Mouse (Mus musculus): Measurements from ENCODE around the gene Kcnj10. TPM values are rescaled to one million over a fixed set of nuclear protein-coding genes. Genes with fewer than 3 reads are reported as not detected.

Gene Kcnj10
- polyA plus RNA-seq, 1 experiment from 2014 or later = 0.05 TPM

DNA sequence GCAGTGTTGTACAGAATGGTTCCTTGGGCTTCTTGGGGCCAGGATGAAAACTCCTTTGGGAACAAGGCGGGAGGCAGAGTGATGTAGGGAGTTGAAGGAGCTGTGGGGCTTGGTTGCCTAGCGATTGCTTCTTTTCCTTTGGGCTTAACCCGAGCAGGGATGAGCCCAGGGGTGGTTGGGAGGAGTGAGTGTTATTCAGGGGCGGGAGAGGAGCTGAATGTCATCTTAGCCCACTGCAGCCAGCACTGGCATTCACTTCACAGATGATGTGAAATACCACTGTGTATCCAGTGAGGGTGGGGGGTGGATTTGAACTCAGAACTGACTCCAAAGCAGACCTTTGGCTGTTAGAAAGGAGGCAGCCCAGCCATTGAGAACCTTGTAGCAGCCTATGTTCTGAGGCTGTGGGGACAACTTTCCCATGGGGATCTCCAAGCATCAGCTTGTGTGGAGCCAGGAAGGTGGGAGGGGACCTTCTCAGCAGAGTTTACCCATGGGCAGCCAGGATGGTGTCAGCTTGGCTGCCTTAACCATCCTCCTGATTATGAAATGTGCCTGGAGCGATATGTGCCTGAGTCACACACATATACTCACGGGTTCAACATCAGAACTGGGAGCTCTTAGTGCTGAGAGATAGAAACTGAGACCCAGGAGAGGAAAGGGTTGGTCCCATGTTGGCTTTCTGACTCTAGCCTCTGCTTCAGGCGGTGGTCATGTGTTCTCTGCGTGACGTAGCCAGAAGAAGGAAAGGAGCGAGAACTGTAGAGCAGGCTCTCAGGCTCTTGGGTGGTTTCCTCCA is 27.2 kb upstream of the Kcnj10 start:
- Histone ChIP-seq H3K4me1 (peaks cover 37% of the 10 kb centered on the region), H3K4me2 (no peak overlapping the region; the same call in 1 of the 2 replicates), H3K36me3 (peaks cover 18% of the 10 kb centered on the region), H3K9me3 (no peaks in the 10 kb centered on the region), H3K27me3 (no peaks in the 10 kb centered on the region), H3K27ac (no peak overlapping the region), H3K9ac (no peak overlapping the region), H3K4me3 (no peak overlapping the region)
- no peak for ATAC-seq (ENCODE audit: insufficient number of reproducible peaks, low FRiP score, low TSS enrichment, low read depth)
- WGBS = 73% methylated on average over 10 of the region's 10 CpGs

DNA sequence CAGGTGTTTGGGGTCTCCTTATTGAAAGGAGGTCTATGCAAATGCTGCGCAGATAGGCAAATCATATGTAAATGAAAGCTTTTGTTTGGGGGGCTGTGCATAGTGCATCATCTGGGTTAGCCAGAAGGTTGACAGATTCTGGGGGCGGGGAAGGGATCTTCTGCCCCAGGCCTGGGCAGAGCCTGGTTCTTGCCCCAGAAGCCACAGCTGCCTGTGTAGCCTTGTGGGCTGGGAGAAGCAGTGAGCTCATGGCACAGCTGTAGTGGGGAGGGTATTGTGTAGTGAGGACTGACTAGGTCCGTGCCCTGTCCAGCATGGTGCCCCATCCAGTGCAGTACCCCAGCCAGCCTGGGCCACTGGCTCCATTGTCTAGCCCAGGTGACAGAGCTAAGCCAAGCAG is 26.1 kb upstream of the Kcnj10 start:
- H3K36me3 ChIP-seq = peaks cover 18% of the 10 kb centered on the region
- H3K4me2 ChIP-seq = no peak overlapping the region
- no peak for ATAC-seq (ENCODE audit: insufficient number of reproducible peaks, low FRiP score, low TSS enrichment, low read depth)
- peaks cover 31% of the 10 kb centered on the region for H3K4me1 ChIP-seq
- H3K4me3 ChIP-seq = no peak overlapping the region
- H3K27ac ChIP-seq = no peak overlapping the region
- WGBS = 79% methylated on average over 3 of the region's 3 CpGs
- H3K9ac ChIP-seq = no peak overlapping the region
- H3K27me3 ChIP-seq = no peaks in the 10 kb centered on the region
- H3K9me3 ChIP-seq = no peaks in the 10 kb centered on the region

DNA sequence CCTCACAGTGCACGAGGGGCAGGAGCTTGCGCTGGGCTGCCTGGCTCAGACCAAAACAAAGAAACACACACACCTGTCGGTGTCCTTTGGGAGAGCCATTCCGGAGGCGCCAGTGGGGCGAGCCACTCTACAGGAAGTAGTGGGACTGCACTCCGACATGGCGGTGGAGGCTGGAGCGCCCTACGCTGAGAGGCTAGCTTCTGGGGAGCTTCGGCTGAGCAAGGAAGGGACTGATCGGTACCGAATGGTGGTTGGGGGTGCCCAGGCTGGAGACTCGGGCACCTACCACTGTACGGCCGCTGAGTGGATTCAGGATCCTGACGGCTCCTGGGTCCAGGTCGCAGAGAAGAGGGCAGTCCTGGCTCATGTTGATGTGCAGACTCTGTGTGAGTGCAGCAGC is 23.6 kb upstream of the Kcnj10 start:
- H3K36me3 ChIP-seq = peaks cover 22% of the 10 kb centered on the region
- H3K27ac ChIP-seq = no peak overlapping the region
- ATAC-seq (ENCODE audit: insufficient number of reproducible peaks, low FRiP score, low TSS enrichment, low read depth) = no peak
- H3K9ac ChIP-seq = no peak overlapping the region
- no peaks in the 10 kb centered on the region for H3K9me3 ChIP-seq
- no peaks in the 10 kb centered on the region for H3K27me3 ChIP-seq
- no peak overlapping the region for H3K4me3 ChIP-seq
- no peak overlapping the region for H3K4me2 ChIP-seq
- peaks cover 17% of the 10 kb centered on the region for H3K4me1 ChIP-seq
- 62% methylated on average over 18 of the region's 18 CpGs for WGBS

DNA sequence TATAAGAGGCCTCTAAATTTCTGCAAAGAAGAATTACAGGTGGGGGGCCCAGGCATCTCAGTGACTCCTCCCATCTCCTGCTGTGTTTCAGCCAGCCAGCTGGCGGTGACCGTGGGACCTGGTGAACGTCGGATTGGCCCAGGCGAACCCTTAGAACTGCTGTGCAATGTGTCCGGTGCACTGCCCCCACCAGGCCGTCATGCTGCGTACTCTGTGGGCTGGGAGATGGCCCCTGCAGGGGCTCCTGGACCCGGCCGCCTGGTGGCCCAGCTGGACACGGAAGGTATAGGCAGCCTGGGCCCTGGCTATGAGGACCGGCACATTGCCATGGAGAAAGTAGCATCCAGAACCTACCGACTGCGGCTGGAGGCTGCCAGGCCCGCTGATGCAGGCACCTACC is 23.1 kb upstream of the Kcnj10 start:
- H3K9ac ChIP-seq = no peak overlapping the region
- H3K27me3 ChIP-seq = no peaks in the 10 kb centered on the region
- H3K9me3 ChIP-seq = no peaks in the 10 kb centered on the region
- H3K4me3 ChIP-seq = no peak overlapping the region
- WGBS = 73% methylated on average over 15 of the region's 15 CpGs
- no peak for ATAC-seq (ENCODE audit: insufficient number of reproducible peaks, low FRiP score, low TSS enrichment, low read depth)
- H3K4me2 ChIP-seq = no peak overlapping the region
- H3K36me3 ChIP-seq = peaks cover 22% of the 10 kb centered on the region
- H3K4me1 ChIP-seq = peaks cover 13% of the 10 kb centered on the region
- no peak overlapping the region for H3K27ac ChIP-seq

DNA sequence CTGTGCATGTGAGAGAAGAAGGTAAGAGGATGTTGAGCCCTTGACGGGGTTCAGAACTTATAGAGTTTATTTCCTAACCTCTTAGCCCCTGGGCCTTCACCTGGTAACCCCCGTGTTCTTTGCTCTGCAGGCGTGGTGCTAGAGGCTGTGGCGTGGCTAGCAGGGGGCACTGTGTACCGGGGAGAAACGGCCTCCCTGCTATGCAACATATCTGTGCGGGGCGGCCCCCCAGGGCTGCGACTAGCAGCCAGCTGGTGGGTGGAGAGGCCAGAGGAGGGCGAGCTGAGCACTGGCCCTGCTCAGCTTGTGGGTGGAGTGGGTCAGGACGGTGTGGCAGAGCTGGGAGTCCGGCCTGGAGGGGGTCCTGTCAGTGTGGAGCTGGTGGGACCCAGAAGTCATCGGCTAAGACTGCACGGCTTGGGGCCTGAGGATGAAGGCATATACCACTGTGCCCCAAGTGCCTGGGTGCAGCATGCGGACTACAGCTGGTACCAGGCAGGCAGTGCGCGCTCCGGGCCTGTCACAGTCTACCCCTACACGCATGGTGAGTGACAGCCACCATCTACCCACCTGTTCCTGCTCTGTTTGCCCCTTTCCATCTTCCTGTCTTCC is 22.5 kb upstream of the Kcnj10 start:
- no peak for ATAC-seq (ENCODE audit: insufficient number of reproducible peaks, low FRiP score, low TSS enrichment, low read depth)
- Histone ChIP-seq H3K36me3 (peaks cover 22% of the 10 kb centered on the region), H3K9me3 (no peaks in the 10 kb centered on the region), H3K27me3 (no peaks in the 10 kb centered on the region), H3K4me2 (no peak overlapping the region), H3K27ac (no peak overlapping the region), H3K9ac (no peak overlapping the region), H3K4me1 (peaks cover 7% of the 10 kb centered on the region), H3K4me3 (no peak overlapping the region)
- WGBS = 83% methylated on average over 19 of the region's 19 CpGs

DNA sequence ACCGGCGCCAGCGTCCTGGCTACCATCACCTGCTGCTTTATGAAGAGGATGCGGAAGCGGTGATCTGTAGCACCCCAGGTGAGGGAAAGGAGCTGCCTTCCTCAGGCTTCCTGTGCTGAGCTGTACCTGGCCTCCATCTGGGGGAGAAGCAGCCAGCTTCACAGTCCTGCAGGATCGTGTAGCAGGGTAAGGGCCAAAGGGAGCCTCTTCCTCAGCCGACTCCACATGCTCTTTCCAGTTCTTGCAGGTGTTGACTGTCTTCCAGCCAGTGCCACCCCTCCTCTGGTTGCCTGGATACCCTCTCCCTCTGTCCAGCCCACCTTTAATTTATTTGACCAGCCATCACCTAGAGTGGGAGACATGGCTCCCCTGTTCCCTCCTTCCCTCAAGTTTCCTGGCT is 21.7 kb upstream of the Kcnj10 start:
- Histone ChIP-seq H3K9ac (no peak overlapping the region), H3K4me2 (no peak overlapping the region), H3K9me3 (no peaks in the 10 kb centered on the region), H3K27me3 (no peaks in the 10 kb centered on the region), H3K4me3 (no peak overlapping the region), H3K36me3 (peaks cover 22% of the 10 kb centered on the region), H3K4me1 (no peaks in the 10 kb centered on the region), H3K27ac (no peak overlapping the region; the same call in 1 of the 2 replicates)
- no peak for ATAC-seq (ENCODE audit: insufficient number of reproducible peaks, low FRiP score, low TSS enrichment, low read depth)
- 74% methylated on average over 7 of the region's 7 CpGs for WGBS

DNA sequence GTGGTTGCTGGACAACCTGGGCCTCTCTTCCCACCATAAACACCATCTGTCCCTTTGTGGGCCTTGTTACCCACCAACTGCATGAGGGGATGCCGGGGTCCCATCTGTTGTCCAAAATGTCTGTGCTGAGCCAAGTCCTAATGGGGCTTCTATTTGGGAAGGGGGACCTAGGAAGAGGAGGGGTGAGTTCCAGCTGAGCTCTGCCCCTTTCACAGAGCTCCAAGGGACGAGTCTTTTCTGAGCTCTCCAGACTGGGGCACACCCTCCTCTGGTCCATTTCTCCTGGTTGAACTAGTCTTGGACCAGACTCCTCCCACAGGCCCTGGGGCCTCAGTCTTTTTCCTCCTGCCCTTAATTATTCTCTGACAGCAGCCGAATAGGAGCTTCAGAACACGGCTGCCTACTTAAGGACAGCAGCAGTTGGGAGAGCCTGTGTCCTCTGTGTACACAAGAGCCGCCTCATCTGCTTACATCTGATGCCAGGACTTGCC is 21.0 kb upstream of the Kcnj10 start:
- H3K9me3 ChIP-seq = no peaks in the 10 kb centered on the region
- H3K4me2 ChIP-seq = no peak overlapping the region
- ATAC-seq (ENCODE audit: insufficient number of reproducible peaks, low FRiP score, low TSS enrichment, low read depth) = no peak
- H3K9ac ChIP-seq = no peak overlapping the region
- WGBS = 23% methylated on average over 5 of the region's 5 CpGs
- H3K4me1 ChIP-seq = no peaks in the 10 kb centered on the region
- H3K27ac ChIP-seq = no peak overlapping the region
- peaks cover 22% of the 10 kb centered on the region for H3K36me3 ChIP-seq
- H3K4me3 ChIP-seq = no peak overlapping the region
- peaks cover 2% of the 10 kb centered on the region; the same call in 1 of the 2 replicates for H3K27me3 ChIP-seq

DNA sequence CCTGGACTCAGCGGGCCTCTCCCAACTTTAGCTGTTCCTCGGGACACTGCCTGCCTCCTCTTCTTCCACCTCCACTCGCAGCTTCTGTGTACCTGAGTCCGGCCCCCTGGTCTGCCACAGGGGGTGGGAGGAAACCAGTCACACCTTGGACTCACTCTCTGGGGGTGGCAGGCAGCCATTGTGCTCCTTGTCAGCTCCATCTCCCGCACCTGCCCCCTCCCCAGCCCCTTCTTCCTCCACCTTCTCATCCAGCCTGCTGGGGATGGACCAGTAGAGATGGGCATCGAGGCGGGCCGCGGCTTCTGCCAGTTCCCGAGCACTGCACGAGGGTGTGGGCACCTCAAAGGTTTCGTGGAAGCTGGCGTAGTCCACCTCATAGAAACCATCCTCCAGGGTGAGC is 18.3 kb upstream of the Kcnj10 start:
- Histone ChIP-seq H3K4me1 (peaks cover 12% of the 10 kb centered on the region), H3K4me3 (no peak overlapping the region), H3K27me3 (peaks cover 29% of the 10 kb centered on the region), H3K9ac (no peak overlapping the region), H3K27ac (no peak overlapping the region), H3K9me3 (no peaks in the 10 kb centered on the region), H3K36me3 (peaks cover 13% of the 10 kb centered on the region), H3K4me2 (no peak overlapping the region)
- WGBS = 62% methylated on average over 13 of the region's 13 CpGs
- no peak for ATAC-seq (ENCODE audit: insufficient number of reproducible peaks, low FRiP score, low TSS enrichment, low read depth)

DNA sequence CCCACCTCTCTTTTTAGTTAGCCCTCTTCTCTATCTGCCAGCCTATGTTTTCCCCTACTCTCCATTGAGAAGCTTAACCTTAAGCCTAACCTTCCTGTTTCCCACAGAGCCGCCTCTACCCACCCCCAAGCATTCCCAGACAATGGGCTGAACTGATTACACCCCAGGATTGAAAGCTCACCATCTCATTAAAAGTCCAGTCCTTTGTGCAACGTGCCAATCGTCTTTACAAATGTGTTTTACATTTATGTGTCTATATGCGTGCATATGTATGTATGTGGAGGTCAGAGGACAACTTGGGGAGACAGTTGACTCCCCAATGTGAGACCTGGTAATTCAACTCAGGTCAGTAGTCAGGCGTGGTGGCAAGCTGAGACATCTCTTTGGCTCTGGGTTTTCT is 17.7 kb upstream of the Kcnj10 start:
- Histone ChIP-seq H3K4me3 (no peak overlapping the region), H3K9ac (no peak overlapping the region), H3K36me3 (peaks cover 7% of the 10 kb centered on the region), H3K4me1 (peaks cover 12% of the 10 kb centered on the region), H3K27ac (no peak overlapping the region), H3K9me3 (no peaks in the 10 kb centered on the region), H3K4me2 (no peak overlapping the region), H3K27me3 (peaks cover 34% of the 10 kb centered on the region)
- WGBS = 48% methylated on average over 5 of the region's 5 CpGs
- no peak for ATAC-seq (ENCODE audit: insufficient number of reproducible peaks, low FRiP score, low TSS enrichment, low read depth)

DNA sequence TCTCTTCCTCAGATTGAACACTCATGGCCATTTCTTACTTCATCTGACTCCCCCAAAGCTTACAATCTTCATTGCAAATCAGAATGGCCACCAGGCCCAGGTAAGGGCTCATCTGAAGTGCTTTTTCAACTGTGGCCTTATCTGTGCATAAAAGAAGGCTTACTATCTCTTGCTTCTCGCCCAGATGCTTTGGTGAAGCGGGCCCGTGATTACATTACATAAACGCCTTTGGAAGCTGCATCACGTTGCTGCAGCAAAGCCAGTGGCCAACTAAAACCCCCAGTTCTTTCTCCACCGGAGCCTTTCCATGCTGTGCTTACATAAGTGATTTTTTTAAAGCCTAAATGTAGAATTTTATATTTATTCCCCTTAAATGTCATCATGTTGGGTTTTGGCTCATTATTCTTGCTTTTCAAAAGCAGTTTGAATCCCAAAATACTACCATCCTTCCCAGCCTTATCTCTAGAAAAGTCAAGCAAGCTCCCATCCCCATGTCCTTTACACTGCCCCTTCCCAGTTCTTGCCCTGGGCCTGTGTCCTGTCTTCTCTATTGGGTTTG is 17.1 kb upstream of the Kcnj10 start:
- WGBS = 63% methylated on average over 6 of the region's 6 CpGs
- no peaks in the 10 kb centered on the region for H3K9me3 ChIP-seq
- peaks cover 40% of the 10 kb centered on the region for H3K27me3 ChIP-seq
- no peak for ATAC-seq (ENCODE audit: insufficient number of reproducible peaks, low FRiP score, low TSS enrichment, low read depth)
- no peak overlapping the region for H3K9ac ChIP-seq
- H3K27ac ChIP-seq = no peak overlapping the region
- no peak overlapping the region for H3K4me3 ChIP-seq
- no peak overlapping the region for H3K4me2 ChIP-seq
- peaks cover 4% of the 10 kb centered on the region; the same call in 1 of the 2 replicates for H3K36me3 ChIP-seq
- H3K4me1 ChIP-seq = peaks cover 12% of the 10 kb centered on the region

DNA sequence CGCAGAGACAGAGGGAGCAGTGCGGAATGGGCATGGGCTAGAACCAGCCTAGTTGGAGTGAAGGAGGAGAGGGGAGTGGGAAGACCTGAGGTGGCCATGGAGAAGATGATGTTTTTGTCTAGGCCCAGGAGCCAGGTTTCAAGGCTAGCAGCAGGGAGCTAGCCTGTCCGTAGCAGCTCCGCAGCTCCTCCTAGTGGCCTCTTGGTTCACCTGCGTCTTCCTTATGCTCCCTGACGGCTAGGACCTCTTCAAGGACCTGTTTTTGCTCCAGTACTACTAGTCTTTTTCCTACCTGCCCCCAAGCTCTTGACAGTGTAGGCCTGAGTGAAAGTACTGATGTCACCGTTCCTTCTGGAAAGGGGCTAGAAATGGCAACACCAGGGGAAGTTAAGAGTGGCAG is 16.3 kb upstream of the Kcnj10 start:
- 11% methylated on average over 7 of the region's 7 CpGs for WGBS
- Histone ChIP-seq H3K27ac (no peak overlapping the region), H3K36me3 (peaks cover 4% of the 10 kb centered on the region; the same call in 1 of the 2 replicates), H3K4me2 (no peak overlapping the region), H3K9ac (no peak overlapping the region), H3K4me1 (peaks cover 12% of the 10 kb centered on the region), H3K9me3 (no peaks in the 10 kb centered on the region), H3K4me3 (no peak overlapping the region), H3K27me3 (peaks cover 49% of the 10 kb centered on the region)
- ATAC-seq (ENCODE audit: insufficient number of reproducible peaks, low FRiP score, low TSS enrichment, low read depth) = no peak

Data from limb, embryonic 15.5 days (tissue).